ENCODE assay signal across 8 mouse cellular contexts in the genomic region with DNA sequence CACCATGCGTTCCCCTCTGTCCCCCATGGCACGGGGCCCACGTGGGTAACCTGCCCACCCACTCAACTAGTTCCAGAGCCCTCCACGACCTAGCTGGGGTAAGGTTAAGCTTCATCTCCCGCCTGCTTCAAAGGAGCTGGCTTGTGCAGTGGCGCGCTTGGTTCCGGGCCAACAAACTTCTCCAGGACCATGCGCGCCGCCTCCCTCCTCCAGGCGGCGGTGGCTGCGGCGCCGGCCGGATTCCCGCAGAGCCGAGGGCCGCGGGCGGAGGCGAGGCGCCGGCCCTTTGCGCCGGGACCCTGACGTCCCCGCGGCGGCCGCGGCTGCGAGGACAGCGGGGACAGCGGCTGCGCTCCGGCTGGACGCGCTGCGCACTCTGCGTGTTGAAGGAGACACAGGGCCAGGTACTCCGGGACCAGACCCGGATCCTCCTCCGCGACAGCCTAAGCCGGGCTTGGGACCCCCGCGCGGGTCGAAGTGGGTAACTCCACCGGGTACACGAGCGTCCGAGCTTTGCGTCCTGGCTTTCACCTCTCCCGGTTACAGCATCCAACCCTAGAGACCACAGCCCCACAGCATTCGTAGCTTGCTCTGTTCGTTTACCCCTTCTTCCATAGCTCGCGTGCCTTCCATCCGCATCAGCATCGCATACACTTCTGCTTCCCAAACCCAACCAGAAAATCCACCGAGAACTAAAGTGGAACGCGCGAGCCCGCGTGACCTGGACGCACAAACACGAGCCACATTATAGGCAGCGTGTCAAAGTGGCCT. TPM values are rescaled to one million over a fixed set of nuclear protein-coding genes. Genes with fewer than 3 reads are reported as not detected.
DNase-seq lines count a peak whose midpoint lies in the region; ATAC-seq and TF ChIP-seq lines count a peak whose summit lies in the region.
"Had no signal": no experiment of that assay in that cellular context is flagged by ENCODE, and none has a peak within 500 bp of the region (broad histone marks: within the 10 kb centered on the region; RNA-seq: fewer than 3 reads in every experiment).

No protein-coding gene starts in this region.

- peak overlapping the region; percentile 60 for H3K9ac ChIP-seq in heart, embryonic 16.5 days (ENCODE audit: low read length)
- peak overlapping the region; percentile 37 for H3K9ac ChIP-seq in stomach, embryonic 15.5 days

- TF ChIP-seq CTCF in bone marrow, adult 2 months (IDR thresholded peaks at IDR 0.05; ENCODE audit: control insufficient read depth, insufficient read depth, low read length) = no peak
- no peak for TF ChIP-seq CTCF in embryonic fibroblast, embryonic 13.5 days (IDR thresholded peaks at IDR 0.05; ENCODE audit: borderline replicate concordance, insufficient read depth, low read length)

- H3K27ac ChIP-seq in bone marrow, adult 2 months (ENCODE audit: control insufficient read depth, insufficient read depth, low read depth, low read length, poor library complexity) = no peak overlapping the region
- no peak overlapping the region for H3K27ac ChIP-seq in embryonic fibroblast, embryonic 13.5 days (ENCODE audit: insufficient read depth, low read length)
- H3K27ac ChIP-seq in heart, embryonic 16.5 days (ENCODE audit: low read length) = no peak overlapping the region
- H3K27ac ChIP-seq in midbrain, embryonic 10.5 days (replicated peaks) = peak overlapping the region; percentile 28; the same call in 1 of the 2 replicates
- H3K27ac ChIP-seq in stomach, embryonic 15.5 days = no peak overlapping the region

- no peak for TF ChIP-seq POLR2A in bone marrow, adult 2 months (IDR thresholded peaks at IDR 0.05; ENCODE audit: borderline replicate concordance, control insufficient read depth, low read depth, low read length)
- no peak for TF ChIP-seq POLR2A in embryonic fibroblast, embryonic 13.5 days (IDR thresholded peaks at IDR 0.05; ENCODE audit: low read depth, low read length)

- no peak; the same call in 1 of the 2 replicates for ATAC-seq in heart, embryonic 16.5 days (replicated peaks; ENCODE audit: extremely low read depth, insufficient read depth, low FRiP score)
- peak; percentile 70; the same call in 1 of the 2 replicates for ATAC-seq in stomach, embryonic 15.5 days (ENCODE audit: insufficient read depth, low FRiP score, low read depth)

- peaks cover 44% of the 10 kb centered on the region for H3K27me3 ChIP-seq in heart, embryonic 16.5 days (ENCODE audit: control insufficient read depth, insufficient read depth, low read length)
- H3K27me3 ChIP-seq in midbrain, embryonic 10.5 days (ENCODE audit: low read depth, poor library complexity, severe bottlenecking) = peaks cover 70% of the 10 kb centered on the region
- H3K27me3 ChIP-seq in stomach, embryonic 15.5 days (replicated peaks) = peaks cover 18% of the 10 kb centered on the region

- 2% methylated on average over 71 of the region's 72 CpGs for WGBS in bone marrow, adult 2 months
- WGBS in heart, embryonic 16.5 days = under 1% methylated on average over 72 of the region's 72 CpGs
- under 1% methylated on average over 72 of the region's 72 CpGs for WGBS in midbrain, embryonic 10.5 days
- under 1% methylated on average over 72 of the region's 72 CpGs for WGBS in stomach, embryonic 15.5 days

- H3K4me2 ChIP-seq in heart, embryonic 16.5 days (ENCODE audit: low read depth, low read length) = peak overlapping the region; percentile 97
- peak overlapping the region; percentile 98 for H3K4me2 ChIP-seq in stomach, embryonic 15.5 days

- no peaks in the 10 kb centered on the region for H3K4me1 ChIP-seq in bone marrow, adult 2 months (ENCODE audit: control insufficient read depth, insufficient read depth, low read length)
- no peaks in the 10 kb centered on the region for H3K4me1 ChIP-seq in embryonic fibroblast, embryonic 13.5 days (ENCODE audit: control insufficient read depth, insufficient read depth, low read length)
- H3K4me1 ChIP-seq in heart, embryonic 16.5 days (ENCODE audit: control insufficient read depth, insufficient read depth, low read length) = no peaks in the 10 kb centered on the region
- peaks cover 16% of the 10 kb centered on the region for H3K4me1 ChIP-seq in midbrain, embryonic 10.5 days
- H3K4me1 ChIP-seq in stomach, embryonic 15.5 days = no peaks in the 10 kb centered on the region

- peak overlapping the region; percentile 11 for H3K4me3 ChIP-seq in bone marrow, adult 2 months (replicated peaks; ENCODE audit: control insufficient read depth, low read depth, low read length)
- H3K4me3 ChIP-seq in embryonic fibroblast, embryonic 13.5 days (ENCODE audit: insufficient read depth, low read length) = peak overlapping the region; percentile 37
- H3K4me3 ChIP-seq in heart, embryonic 16.5 days (ENCODE audit: low read length) = peak overlapping the region; percentile 59
- peak overlapping the region; percentile 62 for H3K4me3 ChIP-seq in midbrain, embryonic 10.5 days
- peak overlapping the region; percentile 54 for H3K4me3 ChIP-seq in stomach, embryonic 15.5 days (replicated peaks)
- H3K4me3 ChIP-seq: erythroblast, embryonic 14.5 days had no signal

- DNase-seq in ES-CJ7 (ENCODE audit: low read depth, low spot score) = peak; percentile 25
- DNase-seq in layer of hippocampus, postnatal 36 days = peak; percentile 15 to 30
- peak; percentile 57 for DNase-seq in midbrain, embryonic 10.5 days (ENCODE audit: low spot score)

- H3K9me3 ChIP-seq in heart, embryonic 16.5 days (replicated peaks; ENCODE audit: control insufficient read depth, low read length) = no peaks in the 10 kb centered on the region
- H3K9me3 ChIP-seq in midbrain, embryonic 10.5 days (replicated peaks) = no peaks in the 10 kb centered on the region
- no peaks in the 10 kb centered on the region for H3K9me3 ChIP-seq in stomach, embryonic 15.5 days

- no peaks in the 10 kb centered on the region for H3K36me3 ChIP-seq in heart, embryonic 16.5 days (ENCODE audit: control insufficient read depth, insufficient read depth)
- H3K36me3 ChIP-seq in midbrain, embryonic 10.5 days = no peaks in the 10 kb centered on the region
- H3K36me3 ChIP-seq in stomach, embryonic 15.5 days = no peaks in the 10 kb centered on the region

RNA-seq across cellular contexts. Expression of a gene that starts 0.7 kb away (rescaled TPM):
- polyA plus RNA-seq in bone marrow, adult 2 months (2011; ENCODE audit: insufficient read depth, insufficient read length, low replicate concordance, missing spikeins) = 0.40 and 1.2 TPM in 2 replicates
- polyA plus RNA-seq in embryonic fibroblast, embryonic 13.5 days (2011; ENCODE audit: insufficient read length, low read depth, missing spikeins) = 0.18 and 0.32 TPM in 2 replicates
- 0.16 and 0.24 TPM in 2 replicates for polyA plus RNA-seq in heart, embryonic 16.5 days (2015; fragmentation: Nextera tagmentation; extraction: Ambion mirVana)
- total RNA-seq in layer of hippocampus, postnatal 36 days (2021) = 10 to 100 TPM; 21.9 to 23.4 TPM
- polyA plus RNA-seq in midbrain, embryonic 10.5 days (2016; fragmentation: Nextera tagmentation; extraction: Ambion mirVana) = 0.06 and 0.36 TPM in 2 replicates
- 3.5 and 3.6 TPM in 2 replicates for polyA plus RNA-seq in stomach, embryonic 15.5 days (2015; fragmentation: Nextera tagmentation; extraction: Ambion mirVana)
- polyA plus RNA-seq: erythroblast, embryonic 14.5 days had no signal

Comparison
In these comparisons a context has a peak if more than half of its experiments do, and no peak if none do; other contexts are left out.
1. H3K4me3 ChIP-seq: peak in every context shown above with its lines; median percentile 62 in midbrain, embryonic 10.5 days; 59 in heart, embryonic 16.5 days; 54 in stomach, embryonic 15.5 days; 37 in embryonic fibroblast, embryonic 13.5 days; 11 in bone marrow, adult 2 months.